Mouse (Mus musculus): ENCODE data around the gene Leprot.

- TF ChIP-seq CTCF (IDR thresholded peaks at IDR 0.05; ENCODE audit: borderline replicate concordance, control insufficient read depth, extremely low read depth, insufficient read depth, low read length, poor library complexity) (no peak), POLR2A (IDR thresholded peaks at IDR 0.05; ENCODE audit: control insufficient read depth, extremely low read depth, insufficient read depth, low read length, poor library complexity) (no peak)
Observed at GRCm38 (mm10) chr4:101616520-101616919, 31.0 kb upstream of the Leprot start.
